In genomic region chr14:22410826-22411225, GRCm38 (mm10) we compare ENCODE assay signal across 28 mouse cellular contexts.
"Had no signal": no experiment of that assay in that cellular context is flagged by ENCODE, and none has a peak within 500 bp of the region (broad histone marks: within the 10 kb centered on the region; RNA-seq: fewer than 3 reads in every experiment).

No protein-coding gene starts in this region.

- H3K36me3 ChIP-seq: limb, embryonic 10.5 days; limb, embryonic 12.5 days; limb, embryonic 13.5 days; limb, embryonic 15.5 days; liver, embryonic 12.5 days; liver, embryonic 13.5 days; liver, embryonic 15.5 days; lung, embryonic 15.5 days; midbrain, embryonic 10.5 days; midbrain, embryonic 12.5 days; midbrain, embryonic 13.5 days; midbrain, embryonic 15.5 days; neural tube, embryonic 12.5 days had no signal

- H3K4me1 ChIP-seq: liver, embryonic 12.5 days; liver, embryonic 13.5 days; liver, embryonic 15.5 days; megakaryocyte, embryonic 14.5 days; midbrain, embryonic 10.5 days; midbrain, embryonic 12.5 days; midbrain, embryonic 13.5 days; midbrain, embryonic 15.5 days; neural tube, embryonic 12.5 days had no signal

- DNase-seq: left cerebral cortex, postnatal 4 days; liver; liver, embryonic 13.5 days; liver, postnatal 0 days; lung, adult 18-20 months; lung, adult 2 months; lung, embryonic 14.5 days; lung, postnatal 10 days; lung, postnatal 14 days; lung, postnatal 36 days; lung, postnatal 4 days; midbrain, embryonic 14.5 days had no signal

- H3K27me3 ChIP-seq: limb, embryonic 15.5 days; liver, embryonic 12.5 days; liver, embryonic 13.5 days; liver, embryonic 15.5 days; lung, embryonic 15.5 days; megakaryocyte, embryonic 14.5 days; midbrain, embryonic 12.5 days; midbrain, embryonic 13.5 days; midbrain, embryonic 15.5 days; neural tube, embryonic 12.5 days had no signal

- H3K9ac ChIP-seq: limb, embryonic 12.5 days; limb, embryonic 13.5 days; limb, embryonic 15.5 days; liver, embryonic 12.5 days; liver, embryonic 13.5 days; liver, embryonic 14.5 days; liver, embryonic 15.5 days; liver, postnatal 0 days; lung, embryonic 14.5 days; lung, embryonic 15.5 days; midbrain, embryonic 12.5 days; midbrain, embryonic 13.5 days; midbrain, embryonic 15.5 days; neural tube, embryonic 12.5 days had no signal

- H3K27ac ChIP-seq: limb, embryonic 10.5 days; limb, embryonic 12.5 days; limb, embryonic 13.5 days; limb, embryonic 15.5 days; liver, embryonic 12.5 days; liver, embryonic 13.5 days; liver, embryonic 14.5 days; liver, embryonic 15.5 days; lung, embryonic 15.5 days; macrophage; midbrain, embryonic 10.5 days; midbrain, embryonic 12.5 days; midbrain, embryonic 13.5 days; midbrain, embryonic 15.5 days; neural tube, embryonic 12.5 days had no signal

- H3K4me3 ChIP-seq: limb, embryonic 10.5 days; limb, embryonic 12.5 days; limb, embryonic 13.5 days; limb, embryonic 15.5 days; liver, embryonic 12.5 days; liver, embryonic 13.5 days; liver, embryonic 15.5 days; lung, embryonic 15.5 days; megakaryocyte, embryonic 14.5 days; midbrain, embryonic 10.5 days; midbrain, embryonic 12.5 days; midbrain, embryonic 13.5 days; midbrain, embryonic 15.5 days; myocyte; neural tube, embryonic 12.5 days had no signal

- H3K9me3 ChIP-seq: limb, embryonic 10.5 days; limb, embryonic 12.5 days; limb, embryonic 13.5 days; limb, embryonic 15.5 days; liver, embryonic 12.5 days; liver, embryonic 13.5 days; liver, embryonic 15.5 days; lung, embryonic 15.5 days; midbrain, embryonic 10.5 days; midbrain, embryonic 12.5 days; midbrain, embryonic 13.5 days; midbrain, embryonic 15.5 days; neural tube, embryonic 12.5 days had no signal
